Mouse (Mus musculus): ENCODE measurements around the gene Glrx3. TPM values are rescaled to one million over a fixed set of nuclear protein-coding genes. Genes with fewer than 3 reads are reported as not detected.

Gene Glrx3
- polyA plus RNA-seq (2012; ENCODE audit: insufficient read depth, insufficient read length, missing spikeins): 199 and 242 TPM in 2 replicates

DNA sequence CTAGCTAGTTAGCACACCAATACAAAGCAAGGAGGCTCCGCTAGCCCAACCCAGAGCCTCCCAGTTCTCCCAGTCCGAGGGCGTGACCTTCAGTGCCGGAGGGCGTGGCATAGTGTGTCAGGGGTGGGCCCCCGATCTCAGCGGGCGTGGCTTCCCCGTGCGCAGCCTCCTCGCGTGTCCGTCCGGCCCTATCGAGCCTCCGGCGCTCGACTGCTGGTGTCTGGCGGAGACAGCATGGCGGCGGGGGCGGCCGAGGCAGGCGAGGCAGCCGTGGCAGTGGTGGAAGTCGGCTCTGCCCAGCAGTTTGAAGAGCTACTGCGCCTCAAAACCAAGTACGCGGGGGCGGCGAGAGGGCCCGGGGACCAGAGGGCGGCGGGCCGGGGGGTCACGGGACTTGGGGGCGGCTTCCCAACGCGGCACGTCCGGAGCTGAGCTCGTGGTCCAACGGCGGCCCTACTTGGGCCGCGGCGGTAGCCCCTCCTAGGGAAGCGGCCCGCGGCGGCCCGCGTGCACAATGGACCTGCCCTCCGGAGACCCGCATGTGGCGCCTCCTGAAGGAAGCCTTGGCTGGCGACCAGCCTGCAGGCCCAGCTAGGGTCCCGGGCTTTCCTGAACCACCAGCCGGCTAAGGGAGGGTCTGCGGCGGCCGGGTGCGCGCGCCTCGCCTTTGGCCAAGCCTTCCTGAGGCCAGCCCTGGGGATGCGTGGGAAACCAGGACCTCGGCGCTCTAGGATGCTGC lies at the start of gene Glrx3:
TSS of gene Glrx3 (plus strand) at position 175 of the 739 bp plus-strand sequence.
- Histone ChIP-seq H3K4me1 (ENCODE audit: control insufficient read depth, insufficient read depth, insufficient read length, low read length) (peaks cover 21% of the 10 kb centered on the region), H3K27ac (replicated peaks; ENCODE audit: low read depth, low read length) (peak within 1 kb of the TSS; percentile 55), H3K4me3 (ENCODE audit: insufficient read depth, low read depth, low read length) (peak within 1 kb of the TSS; percentile 99)

GRCm38 (mm10) chr7:137387863-137388262 lies 49.6 kb upstream of the Glrx3 start:
- no peak overlapping the region for H3K27ac ChIP-seq (replicated peaks; ENCODE audit: low read depth, low read length)

DNA sequence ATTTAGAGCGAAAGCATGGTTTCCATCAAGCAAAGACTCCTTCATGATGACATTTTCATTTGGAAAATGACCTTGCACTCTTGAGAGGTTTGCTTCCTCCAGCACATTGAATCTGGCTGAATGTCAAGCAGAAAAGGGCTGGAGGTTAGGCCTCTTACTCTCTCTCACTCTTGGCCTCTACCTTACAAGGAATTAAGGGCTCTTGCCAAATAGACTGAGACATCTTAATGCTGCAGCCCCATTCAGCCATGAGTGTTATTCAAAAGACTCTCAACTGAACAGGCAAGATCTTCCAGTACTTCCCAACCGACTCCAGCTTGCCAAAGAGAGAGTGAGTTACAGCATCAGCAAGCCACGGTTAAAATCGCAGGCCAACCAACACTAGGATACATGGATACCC lies 42.0 kb upstream of the Glrx3 start:
- Histone ChIP-seq H3K4me3 (ENCODE audit: insufficient read depth, low read depth, low read length) (no peak overlapping the region), H3K27ac (replicated peaks; ENCODE audit: low read depth, low read length) (0 out of 2 replicates have a peak overlapping the region, but pooled peaks have one; percentile 4), H3K4me1 (ENCODE audit: control insufficient read depth, insufficient read depth, insufficient read length, low read length) (peaks cover 6% of the 10 kb centered on the region; the same call in 1 of the 2 replicates)

More at GRCm38 (mm10) chr7:137387863-137388262, 49.6 kb upstream of the Glrx3 start:
- H3K4me1 ChIP-seq (ENCODE audit: control insufficient read depth, insufficient read depth, insufficient read length, low read length): no peaks in the 10 kb centered on the region; the same call in 1 of the 2 replicates
- H3K4me3 ChIP-seq (ENCODE audit: insufficient read depth, low read depth, low read length): no peak overlapping the region

DNA sequence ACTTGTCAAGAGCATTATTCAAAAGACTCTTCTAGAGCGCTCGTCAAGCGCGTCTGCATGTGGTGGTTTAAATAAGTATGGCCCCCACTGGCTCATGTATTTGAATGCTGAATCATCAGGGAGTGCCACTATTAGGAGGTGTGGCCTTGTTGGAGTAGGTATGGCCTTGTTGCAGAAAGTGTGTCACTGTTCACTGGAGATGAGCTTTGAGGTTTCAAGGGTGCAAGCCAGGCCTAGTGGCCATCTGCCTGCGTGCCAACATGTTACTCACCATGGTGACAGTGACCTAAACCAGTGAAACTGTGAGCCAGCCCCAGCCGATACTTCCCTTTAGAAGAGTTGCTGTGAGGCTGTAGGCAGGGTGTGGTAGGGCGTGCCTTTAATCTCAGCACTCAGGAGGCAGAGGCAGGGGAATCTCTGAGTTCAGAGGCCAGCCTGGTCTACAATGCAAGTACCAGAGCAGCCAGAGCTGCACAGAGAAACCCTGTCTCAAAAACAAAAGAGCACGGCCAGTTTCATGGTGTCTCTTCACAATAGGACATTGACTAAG lies 40.0 kb upstream of the Glrx3 start:
- H3K4me1 ChIP-seq (ENCODE audit: control insufficient read depth, insufficient read depth, insufficient read length, low read length): peaks cover 6% of the 10 kb centered on the region; the same call in 1 of the 2 replicates
- no peak overlapping the region for H3K27ac ChIP-seq (replicated peaks; ENCODE audit: low read depth, low read length)
- H3K4me3 ChIP-seq (ENCODE audit: insufficient read depth, low read depth, low read length): no peak overlapping the region

DNA sequence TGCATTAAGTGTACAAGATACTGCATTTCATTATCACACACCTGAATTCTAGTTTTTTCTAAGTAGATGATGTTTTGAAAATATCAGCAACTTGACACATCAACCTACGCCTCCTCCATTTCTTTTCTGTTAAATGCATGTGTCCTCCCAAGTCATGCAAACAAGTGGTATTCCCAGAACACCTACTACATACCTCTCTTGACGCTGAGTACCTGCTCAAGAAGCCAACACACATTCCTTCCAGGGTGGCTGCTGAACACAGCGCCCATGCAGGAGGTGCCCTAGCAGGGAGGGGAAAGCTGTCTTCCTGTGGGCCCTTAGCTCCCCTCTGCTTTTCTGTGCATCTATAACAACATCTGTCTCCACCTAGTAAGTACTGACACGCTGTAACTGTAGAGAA lies 38.4 kb upstream of the Glrx3 start:
- Histone ChIP-seq H3K27ac (replicated peaks; ENCODE audit: low read depth, low read length) (no peak overlapping the region), H3K4me3 (ENCODE audit: insufficient read depth, low read depth, low read length) (no peak overlapping the region), H3K4me1 (ENCODE audit: control insufficient read depth, insufficient read depth, insufficient read length, low read length) (peaks cover 4% of the 10 kb centered on the region; the same call in 1 of the 2 replicates)

GRCm38 (mm10) chr7:137404146-137404545 lies 33.3 kb upstream of the Glrx3 start:
- Histone ChIP-seq H3K27ac (replicated peaks; ENCODE audit: low read depth, low read length) (no peak overlapping the region), H3K4me3 (ENCODE audit: insufficient read depth, low read depth, low read length) (no peak overlapping the region), H3K4me1 (ENCODE audit: control insufficient read depth, insufficient read depth, insufficient read length, low read length) (no peaks in the 10 kb centered on the region; the same call in 1 of the 2 replicates)

- H3K4me3 ChIP-seq (ENCODE audit: insufficient read depth, low read depth, low read length): no peak overlapping the region
- H3K4me1 ChIP-seq (ENCODE audit: control insufficient read depth, insufficient read depth, insufficient read length, low read length): no peaks in the 10 kb centered on the region; the same call in 1 of the 2 replicates
- no peak overlapping the region for H3K27ac ChIP-seq (replicated peaks; ENCODE audit: low read depth, low read length)
Observed at GRCm38 (mm10) chr7:137407428-137408058, 29.9 kb upstream of the Glrx3 start.

GRCm38 (mm10) chr7:137410337-137411197 lies 26.8 kb upstream of the Glrx3 start, which contains the start of gene 9430038I01Rik:
9430038I01Rik (minus strand) TSS chr7:137410762.
- H3K4me1 ChIP-seq (ENCODE audit: control insufficient read depth, insufficient read depth, insufficient read length, low read length): no peaks in the 10 kb centered on the region; the same call in 1 of the 2 replicates
- peak within 1 kb of the TSS; percentile 79 for H3K4me3 ChIP-seq (ENCODE audit: insufficient read depth, low read depth, low read length)
- H3K27ac ChIP-seq (replicated peaks; ENCODE audit: low read depth, low read length): peak within 1 kb of the TSS; percentile 84

- Histone ChIP-seq H3K4me1 (ENCODE audit: control insufficient read depth, insufficient read depth, insufficient read length, low read length) (no peaks in the 10 kb centered on the region), H3K27ac (replicated peaks; ENCODE audit: low read depth, low read length) (peak overlapping the region; percentile 72), H3K4me3 (ENCODE audit: insufficient read depth, low read depth, low read length) (no peak overlapping the region)
Observed at GRCm38 (mm10) chr7:137414710-137415109, 22.7 kb upstream of the Glrx3 start.

DNA sequence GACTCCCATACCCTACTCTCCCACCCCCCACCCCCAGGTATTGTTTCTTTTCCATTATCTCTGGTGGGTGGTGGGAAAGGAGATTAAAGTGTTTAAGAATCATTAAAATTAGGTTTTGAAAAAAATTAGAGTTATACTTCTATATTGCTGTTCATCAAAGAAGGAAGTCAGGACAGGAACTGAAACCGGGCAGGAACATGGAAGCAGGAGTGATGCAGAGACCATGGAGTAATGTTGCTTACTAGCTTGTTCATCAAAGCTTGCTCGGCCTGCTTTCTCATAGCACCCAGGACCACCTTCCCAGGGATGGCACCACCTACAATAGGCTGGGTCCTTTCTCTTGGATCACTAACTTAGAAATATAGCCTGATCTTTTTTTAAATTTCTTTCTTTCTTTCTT lies 16.9 kb upstream of the Glrx3 start:
- Histone ChIP-seq H3K4me1 (ENCODE audit: control insufficient read depth, insufficient read depth, insufficient read length, low read length) (no peaks in the 10 kb centered on the region), H3K4me3 (ENCODE audit: insufficient read depth, low read depth, low read length) (no peak overlapping the region), H3K27ac (replicated peaks; ENCODE audit: low read depth, low read length) (no peak overlapping the region)

DNA sequence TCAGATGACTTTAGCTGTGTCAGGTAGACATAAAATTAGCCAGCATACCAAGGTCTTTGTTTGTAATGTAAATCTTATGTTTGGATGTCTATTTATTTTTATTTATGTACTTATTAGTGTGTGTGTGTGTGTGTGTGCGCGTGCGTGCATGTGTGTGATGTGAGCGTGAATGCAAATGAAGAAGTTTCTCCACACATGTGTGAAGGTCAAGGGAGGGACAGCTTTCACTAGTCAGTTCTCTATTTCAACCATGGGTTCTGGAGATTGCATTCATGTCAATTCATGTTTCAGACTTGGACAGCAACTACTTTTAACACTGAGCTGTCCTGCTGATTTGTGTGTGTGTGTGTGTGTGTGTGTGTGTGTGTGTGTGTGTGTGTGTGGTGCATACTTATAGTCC lies 16.2 kb upstream of the Glrx3 start:
- H3K4me3 ChIP-seq (ENCODE audit: insufficient read depth, low read depth, low read length): no peak overlapping the region
- H3K27ac ChIP-seq (replicated peaks; ENCODE audit: low read depth, low read length): no peak overlapping the region
- no peaks in the 10 kb centered on the region for H3K4me1 ChIP-seq (ENCODE audit: control insufficient read depth, insufficient read depth, insufficient read length, low read length)

DNA sequence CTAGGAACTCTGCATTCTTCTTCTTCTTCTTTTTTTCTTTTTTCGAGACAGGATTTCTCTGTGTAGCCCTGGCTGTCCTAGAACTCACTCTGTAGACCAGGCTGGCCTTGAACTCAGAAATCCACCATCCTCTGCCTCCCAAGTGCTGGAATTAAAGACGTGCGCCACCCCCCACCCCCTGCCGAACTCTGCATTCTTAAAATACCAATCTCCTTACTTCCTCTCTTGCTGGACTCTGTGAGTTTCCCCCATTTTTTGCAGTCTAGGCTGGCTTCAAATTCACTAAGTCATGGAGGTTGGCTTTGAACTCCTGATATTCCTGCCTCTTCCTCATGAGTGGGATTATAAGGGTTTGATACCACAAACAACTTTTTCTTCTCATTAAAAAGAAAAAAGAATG lies 10.7 kb upstream of the Glrx3 start:
- Histone ChIP-seq H3K27ac (replicated peaks; ENCODE audit: low read depth, low read length) (no peak overlapping the region), H3K4me3 (ENCODE audit: insufficient read depth, low read depth, low read length) (no peak overlapping the region), H3K4me1 (ENCODE audit: control insufficient read depth, insufficient read depth, insufficient read length, low read length) (no peaks in the 10 kb centered on the region)

GRCm38 (mm10) chr7:137431769-137432603 lies 5.4 kb upstream of the Glrx3 start:
- H3K27ac ChIP-seq (replicated peaks; ENCODE audit: low read depth, low read length): no peak overlapping the region
- peaks cover 3% of the 10 kb centered on the region; the same call in 1 of the 2 replicates for H3K4me1 ChIP-seq (ENCODE audit: control insufficient read depth, insufficient read depth, insufficient read length, low read length)
- H3K4me3 ChIP-seq (ENCODE audit: insufficient read depth, low read depth, low read length): no peak overlapping the region

GRCm38 (mm10) chr7:137436901-137437300 lies 513 bp upstream of the Glrx3 start:
- Histone ChIP-seq H3K27ac (replicated peaks; ENCODE audit: low read depth, low read length) (peak overlapping the region; percentile 28; the same call in 1 of the 2 replicates), H3K4me3 (ENCODE audit: insufficient read depth, low read depth, low read length) (no peak overlapping the region), H3K4me1 (ENCODE audit: control insufficient read depth, insufficient read depth, insufficient read length, low read length) (peaks cover 16% of the 10 kb centered on the region)
